Mouse (Mus musculus) embryonic facial prominence, embryonic 15.5 days (tissue): ENCODE results near the gene Ust. TPM values are rescaled to one million over a fixed set of nuclear protein-coding genes. Genes with fewer than 3 reads are reported as not detected.

Experiments used
- ATAC-seq: fragments of 200-750 bp; cut with Nextera tagmentation; 2 replicates; pipeline ENCODE4 v1.8.0; 2017; ENCODE audit warnings: low read depth, moderate TSS enrichment; ENCODE audit not compliant: insufficient number of reproducible peaks, low FRiP score, low TSS enrichment
- H3K27ac ChIP-seq: fragments of 300-500 bp; sonication (generic); replicated peaks from 2 replicates; pipeline ENCODE4 v1.5.1; 2015; ENCODE audit warnings: mild to moderate bottlenecking, inconsistent platforms
- H3K27me3 ChIP-seq: fragments of 300-500 bp; sonication (generic); 2 replicates; pipeline ENCODE4 v1.6.1; 2015; ENCODE audit warnings: inconsistent platforms
- H3K36me3 ChIP-seq: fragments of 300-500 bp; sonication (generic); 2 replicates; pipeline ENCODE4 v1.6.1; 2015; ENCODE audit warnings: mild to moderate bottlenecking, inconsistent platforms
- H3K4me1 ChIP-seq: fragments of 300-500 bp; sonication (generic); 2 replicates; pipeline ENCODE4 v1.6.1; 2015; ENCODE audit warnings: inconsistent platforms
- H3K4me2 ChIP-seq: fragments of 300-500 bp; sonication (generic); replicated peaks from 2 replicates; pipeline ENCODE4 v1.6.1; 2015; ENCODE audit warnings: mild to moderate bottlenecking, inconsistent platforms
- H3K4me3 ChIP-seq: fragments of 300-500 bp; sonication (generic); replicated peaks from 2 replicates; pipeline ENCODE4 v1.5.1; 2015; ENCODE audit warnings: mild to moderate bottlenecking, inconsistent platforms
- H3K9ac ChIP-seq: fragments of 300-500 bp; sonication (generic); 2 replicates; pipeline ENCODE4 v1.6.1; 2015; ENCODE audit warnings: inconsistent platforms
- H3K9me3 ChIP-seq: fragments of 300-500 bp; sonication (generic); replicated peaks from 2 replicates; pipeline ENCODE4 v1.6.1; 2016; ENCODE audit warnings: inconsistent platforms
- WGBS: fragments of 180-500 bp; shearing (Covaris S2); methylation state at CpG from one replicate; pipeline ENCODE4 v1.1.7; 2015; 5-methylcytosine and 5-hydroxymethylcytosine counted together
- polyA plus RNA-seq: library from polyadenylated mRNA; unstranded; fragments of >200 nt; fragmentation: Nextera tagmentation; extraction: Ambion mirVana; gene quantifications from 2 replicates; pipeline ENCODE4 v1.2.1, GENCODE M21; 2015

The Ust gene
- polyA plus RNA-seq, 1 experiment from 2014 or later, result 12.0 TPM

GRCm38 (mm10) chr10:8469516-8469915 lies 49.1 kb downstream of the Ust start:
- H3K4me2 ChIP-seq, result no peak overlapping the region
- H3K27me3 ChIP-seq, result no peaks in the 10 kb centered on the region
- H3K9me3 ChIP-seq, result no peaks in the 10 kb centered on the region
- ATAC-seq, result no peak
- H3K36me3 ChIP-seq, result no peaks in the 10 kb centered on the region
- H3K4me1 ChIP-seq, result peaks cover 17% of the 10 kb centered on the region
- 48% methylated on average over 3 of the region's 3 CpGs for WGBS
- H3K4me3 ChIP-seq, result no peak overlapping the region
- no peak overlapping the region for H3K9ac ChIP-seq
- H3K27ac ChIP-seq, result no peak overlapping the region

- Histone ChIP-seq H3K4me1 (peaks cover 17% of the 10 kb centered on the region), H3K27me3 (no peaks in the 10 kb centered on the region), H3K9ac (no peak overlapping the region), H3K27ac (no peak overlapping the region), H3K4me3 (no peak overlapping the region), H3K9me3 (no peaks in the 10 kb centered on the region), H3K4me2 (no peak overlapping the region), H3K36me3 (no peaks in the 10 kb centered on the region)
- 60% methylated on average over 5 of the region's 5 CpGs for WGBS
- ATAC-seq, result no peak
Measured at GRCm38 (mm10) chr10:8468651-8469386, 49.8 kb downstream of the Ust start.

- no peaks in the 10 kb centered on the region for H3K36me3 ChIP-seq
- no peak overlapping the region for H3K4me3 ChIP-seq
- peaks cover 21% of the 10 kb centered on the region for H3K4me1 ChIP-seq
- H3K4me2 ChIP-seq, result no peak overlapping the region
- 36% methylated on average over 3 of the region's 3 CpGs for WGBS
- ATAC-seq, result no peak
- H3K27ac ChIP-seq, result no peak overlapping the region
- H3K9ac ChIP-seq, result no peak overlapping the region
- H3K27me3 ChIP-seq, result no peaks in the 10 kb centered on the region
- no peaks in the 10 kb centered on the region for H3K9me3 ChIP-seq
Measured at GRCm38 (mm10) chr10:8465918-8466317, 52.7 kb downstream of the Ust start.

DNA sequence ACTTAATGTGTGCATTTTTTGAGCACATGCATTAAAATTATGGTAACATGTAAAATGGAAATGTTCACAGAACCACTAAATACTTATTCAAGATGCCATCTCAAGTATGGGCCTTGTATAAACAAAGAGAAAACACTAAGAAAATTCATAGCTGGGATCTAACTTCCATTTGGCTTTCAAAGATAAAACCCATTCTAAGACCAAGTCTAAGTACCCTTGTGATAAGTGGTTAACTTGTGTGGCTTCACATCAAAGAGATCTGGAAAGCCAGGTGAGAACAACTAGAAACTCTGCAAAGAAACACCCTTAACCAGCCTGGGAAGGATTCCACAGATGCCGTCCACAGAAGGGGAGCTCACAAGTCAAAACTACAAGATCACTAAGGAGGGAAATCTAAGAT lies 53.4 kb downstream of the Ust start:
- Histone ChIP-seq H3K4me2 (no peak overlapping the region), H3K36me3 (no peaks in the 10 kb centered on the region), H3K9me3 (no peaks in the 10 kb centered on the region), H3K9ac (no peak overlapping the region), H3K4me3 (no peak overlapping the region), H3K4me1 (peaks cover 20% of the 10 kb centered on the region; the same call in 1 of the 2 replicates), H3K27ac (no peak overlapping the region), H3K27me3 (no peaks in the 10 kb centered on the region)
- 74% methylated on average over 1 of the region's 1 CpGs for WGBS
- no peak for ATAC-seq

DNA sequence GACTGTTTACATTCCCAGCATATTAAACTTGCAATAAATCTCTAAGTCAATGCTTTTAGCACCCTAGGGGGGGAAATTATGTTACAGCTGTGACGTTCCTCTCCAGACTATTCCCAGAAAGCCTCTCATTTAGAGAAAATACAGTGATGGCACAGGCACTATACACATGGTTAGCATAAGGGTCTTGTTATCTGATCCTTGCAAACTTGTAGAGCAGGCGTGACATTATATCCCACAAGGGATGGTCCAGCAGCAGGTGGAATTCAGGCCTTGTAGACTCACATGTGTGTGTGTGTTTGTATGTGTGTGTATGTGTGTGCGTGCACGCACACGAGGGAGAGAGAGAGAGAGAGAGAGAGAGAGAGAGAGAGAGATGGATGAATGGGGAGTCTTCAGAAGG lies 57.3 kb downstream of the Ust start:
- H3K27me3 ChIP-seq, result no peaks in the 10 kb centered on the region
- no peak overlapping the region for H3K4me3 ChIP-seq
- no peak overlapping the region for H3K27ac ChIP-seq
- 59% methylated on average over 5 of the region's 5 CpGs for WGBS
- H3K9me3 ChIP-seq, result no peaks in the 10 kb centered on the region
- H3K9ac ChIP-seq, result no peak overlapping the region
- peak; percentile 57; the same call in 1 of the 2 replicates for ATAC-seq
- H3K4me1 ChIP-seq, result peaks cover 11% of the 10 kb centered on the region; the same call in 1 of the 2 replicates
- H3K36me3 ChIP-seq, result no peaks in the 10 kb centered on the region
- no peak overlapping the region for H3K4me2 ChIP-seq

DNA sequence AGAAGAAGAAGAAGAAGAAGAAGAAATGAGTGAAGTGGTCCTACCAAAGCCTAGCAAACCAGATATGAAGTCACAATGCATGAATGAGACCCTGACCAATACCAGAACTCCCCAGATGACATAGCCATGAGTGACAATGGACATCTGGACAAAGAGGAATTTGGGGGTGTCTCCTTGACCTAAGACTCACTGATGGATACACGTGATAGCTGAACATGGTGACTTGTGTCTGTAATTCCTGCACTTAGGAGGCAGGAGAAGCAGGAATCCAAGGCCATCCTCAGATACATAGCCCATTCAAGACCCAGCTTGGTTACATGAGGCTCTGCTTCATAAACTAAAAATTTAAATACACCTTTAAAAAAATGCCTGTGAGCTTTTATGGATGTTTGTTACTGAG lies 63.9 kb downstream of the Ust start:
- Histone ChIP-seq H3K4me3 (no peak overlapping the region), H3K9me3 (no peaks in the 10 kb centered on the region), H3K4me2 (no peak overlapping the region), H3K27ac (no peak overlapping the region), H3K36me3 (no peaks in the 10 kb centered on the region), H3K27me3 (no peaks in the 10 kb centered on the region), H3K4me1 (no peaks in the 10 kb centered on the region), H3K9ac (no peak overlapping the region)
- 48% methylated on average over 1 of the region's 1 CpGs for WGBS
- no peak for ATAC-seq

DNA sequence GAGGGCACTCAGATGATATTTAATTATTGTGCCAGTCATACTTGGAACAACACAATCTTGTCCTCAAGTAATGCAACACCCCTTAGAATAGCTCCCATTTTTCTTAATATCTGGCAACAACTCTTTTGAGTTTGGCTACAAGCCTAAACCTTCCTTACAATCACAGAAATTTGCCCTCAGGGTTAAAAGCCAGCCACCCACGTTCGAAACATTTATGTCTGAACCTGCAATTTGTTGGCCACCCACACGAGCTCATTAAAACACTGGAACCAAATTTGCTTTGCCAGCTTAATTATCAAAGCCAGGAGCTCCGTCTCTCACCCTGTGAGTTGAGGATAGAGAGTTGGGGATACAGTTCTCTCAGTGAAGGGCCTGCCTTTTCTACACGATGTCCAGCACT lies 70.9 kb downstream of the Ust start:
- ATAC-seq, result no peak
- no peaks in the 10 kb centered on the region for H3K27me3 ChIP-seq
- no peaks in the 10 kb centered on the region for H3K36me3 ChIP-seq
- no peaks in the 10 kb centered on the region; the same call in 1 of the 2 replicates for H3K4me1 ChIP-seq
- no peak overlapping the region for H3K4me2 ChIP-seq
- H3K4me3 ChIP-seq, result no peak overlapping the region
- no peaks in the 10 kb centered on the region for H3K9me3 ChIP-seq
- no peak overlapping the region for H3K27ac ChIP-seq
- 31% methylated on average over 5 of the region's 5 CpGs for WGBS
- H3K9ac ChIP-seq, result no peak overlapping the region

- H3K9me3 ChIP-seq, result no peaks in the 10 kb centered on the region
- H3K36me3 ChIP-seq, result no peaks in the 10 kb centered on the region
- 39% methylated on average over 4 of the region's 4 CpGs for WGBS
- no peaks in the 10 kb centered on the region for H3K27me3 ChIP-seq
- H3K27ac ChIP-seq, result no peak overlapping the region
- H3K4me2 ChIP-seq, result no peak overlapping the region
- ATAC-seq, result no peak
- H3K9ac ChIP-seq, result no peak overlapping the region
- H3K4me3 ChIP-seq, result no peak overlapping the region
- H3K4me1 ChIP-seq, result no peaks in the 10 kb centered on the region; the same call in 1 of the 2 replicates
Measured at GRCm38 (mm10) chr10:8446972-8447371, 71.7 kb downstream of the Ust start.

GRCm38 (mm10) chr10:8444052-8444451 lies 74.6 kb downstream of the Ust start:
- Histone ChIP-seq H3K4me2 (no peak overlapping the region), H3K27me3 (no peaks in the 10 kb centered on the region), H3K4me1 (no peaks in the 10 kb centered on the region; the same call in 1 of the 2 replicates), H3K4me3 (no peak overlapping the region), H3K36me3 (no peaks in the 10 kb centered on the region), H3K27ac (no peak overlapping the region), H3K9ac (no peak overlapping the region), H3K9me3 (no peaks in the 10 kb centered on the region)
- no peak for ATAC-seq
- 68% methylated on average over 5 of the region's 5 CpGs for WGBS

GRCm38 (mm10) chr10:8431857-8432256 lies 86.8 kb downstream of the Ust start:
- Histone ChIP-seq H3K4me1 (peaks cover 32% of the 10 kb centered on the region), H3K27me3 (no peaks in the 10 kb centered on the region), H3K4me2 (no peak overlapping the region), H3K9ac (no peak overlapping the region), H3K36me3 (no peaks in the 10 kb centered on the region; the same call in 1 of the 2 replicates), H3K4me3 (no peak overlapping the region), H3K27ac (no peak overlapping the region), H3K9me3 (no peaks in the 10 kb centered on the region)
- 51% methylated on average over 2 of the region's 2 CpGs for WGBS
- ATAC-seq, result peak; percentile 76

- Histone ChIP-seq H3K9ac (no peak overlapping the region), H3K4me2 (no peak overlapping the region), H3K4me3 (no peak overlapping the region), H3K27ac (0 out of 2 replicates have a peak overlapping the region, but pooled peaks have one; percentile 44), H3K9me3 (no peaks in the 10 kb centered on the region), H3K36me3 (no peaks in the 10 kb centered on the region), H3K4me1 (peaks cover 32% of the 10 kb centered on the region), H3K27me3 (no peaks in the 10 kb centered on the region)
- WGBS, result 73% methylated on average over 13 of the region's 13 CpGs
- no peak for ATAC-seq
Measured at GRCm38 (mm10) chr10:8428787-8429778, 89.5 kb downstream of the Ust start.
